Mouse (Mus musculus) limb, embryonic 14.5 days (tissue): Measurements from ENCODE around the gene Kazn. TPM values are rescaled to one million over a fixed set of nuclear protein-coding genes. Genes with fewer than 3 reads are reported as not detected.

Experiments used
- ATAC-seq: fragments of 200-750 bp; cut with Nextera tagmentation; 2 replicates; pipeline ENCODE4 v1.8.0; 2017; ENCODE audit warnings: low read depth, moderate number of reproducible peaks, moderate TSS enrichment; ENCODE audit not compliant: low FRiP score
- DNase-seq: peaks from one replicate; pipeline ENCODE4 v3.0.0-alpha.2; 2015; ENCODE audit warnings: low spot score
- H3K27ac ChIP-seq: fragments of 300-500 bp; sonication (generic); replicated peaks from 2 replicates; pipeline ENCODE4 v1.5.1; 2014; ENCODE audit warnings: low read depth, mild to moderate bottlenecking, low read length, moderate library complexity, mixed read lengths
- H3K27me3 ChIP-seq: fragments of 300-500 bp; sonication (generic); 2 replicates; pipeline ENCODE4 v1.6.1; 2014; ENCODE audit warnings: low read length, mixed read lengths; ENCODE audit not compliant: control insufficient read depth, insufficient read depth
- H3K36me3 ChIP-seq: fragments of 300-500 bp; sonication (generic); 2 replicates; pipeline ENCODE4 v1.6.1; 2014; ENCODE audit warnings: mild to moderate bottlenecking, low read length, moderate library complexity, mixed read lengths; ENCODE audit not compliant: control insufficient read depth, insufficient read depth
- H3K4me1 ChIP-seq: fragments of 300-500 bp; sonication (generic); 2 replicates; pipeline ENCODE4 v1.6.1; 2014; ENCODE audit warnings: antibody characterized with exemption, low read length, mixed read lengths; ENCODE audit not compliant: control insufficient read depth, insufficient read depth
- H3K4me2 ChIP-seq: fragments of 300-500 bp; sonication (generic); replicated peaks from 2 replicates; pipeline ENCODE4 v1.6.1; 2014; ENCODE audit warnings: low read depth, mild to moderate bottlenecking, low read length, moderate library complexity; ENCODE audit not compliant: severe bottlenecking
- H3K4me3 ChIP-seq: fragments of 300-500 bp; sonication (generic); replicated peaks from 2 replicates; pipeline ENCODE4 v1.5.1; 2014; ENCODE audit warnings: low read length
- H3K9ac ChIP-seq: fragments of 300-500 bp; sonication (generic); 2 replicates; pipeline ENCODE4 v1.6.1; 2014; ENCODE audit warnings: mild to moderate bottlenecking, low read depth, low read length, moderate library complexity; ENCODE audit not compliant: severe bottlenecking
- H3K9me3 ChIP-seq: fragments of 300-500 bp; sonication (generic); 2 replicates; pipeline ENCODE4 v1.6.1; 2016; ENCODE audit warnings: low read length; ENCODE audit not compliant: control insufficient read depth
- POLR2A ChIP-seq: fragments of 200-500 bp; IDR thresholded peaks from 2 replicates; pipeline ENCODE4 v1.8.0; 2012; ENCODE audit warnings: inconsistent platforms, mild to moderate bottlenecking, moderate library complexity, borderline replicate concordance; ENCODE audit not compliant: insufficient read depth, insufficient read length; ENCODE audit errors: extremely low read depth
- WGBS: fragments of 180-500 bp; shearing (Covaris S2); extraction: QIAGEN DNeasy Blood & Tissue Kit; methylation state at CpG from one replicate; pipeline ENCODE4 v1.1.7; 2014; 5-methylcytosine and 5-hydroxymethylcytosine counted together
- polyA plus RNA-seq, 2 experiments: library from polyadenylated mRNA; depleted of rRNA in 1 of 2; stranded (reverse) in 1 of 2; unstranded in 1 of 2; fragments of >200 nt; fragmentation: Nextera tagmentation in 1 of 2; extraction: Ambion mirVana in 1 of 2; gene quantifications; 2 replicates each; pipeline versions ENCODE4 v1.2.1 to v1.2.3; 2012 to 2014

Kazn gene
- polyA plus RNA-seq, 2 experiments = 12.7 to 31.3 TPM

DNA sequence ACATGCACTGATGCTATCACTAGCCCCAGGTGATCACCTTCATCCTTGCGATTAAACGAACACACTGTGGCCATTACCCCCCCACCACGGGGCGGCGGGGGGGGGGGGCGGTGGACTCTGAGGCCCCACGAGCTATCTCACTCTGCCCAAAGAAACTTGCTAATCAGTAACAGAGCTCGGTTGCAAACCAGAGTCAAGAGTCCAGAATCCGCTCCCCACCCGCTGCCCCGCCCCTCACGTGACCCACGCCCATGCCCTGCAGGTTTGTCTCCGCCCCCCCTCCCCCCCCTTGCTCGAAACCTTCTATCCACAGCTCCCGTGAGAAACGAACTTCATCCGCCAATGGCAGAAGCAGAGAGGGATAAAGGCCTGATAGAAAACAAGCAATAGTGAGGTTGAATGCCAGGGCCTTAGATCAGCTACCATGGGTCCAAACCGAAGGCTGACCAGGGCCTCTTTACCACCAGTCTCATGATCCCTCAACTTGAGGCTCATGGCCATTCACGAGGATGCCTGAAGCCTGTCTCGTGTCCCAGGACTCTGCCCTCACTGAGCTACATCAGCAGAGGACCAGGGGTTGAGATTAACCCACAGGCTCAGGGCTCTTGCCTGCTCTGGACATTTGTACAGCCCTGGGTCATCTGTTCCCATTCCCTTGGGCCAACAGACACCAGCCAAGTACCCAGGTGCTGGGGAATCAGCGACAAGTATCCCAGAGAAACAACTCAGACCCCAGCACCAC is 186.6 kb downstream of the Kazn start:
- ATAC-seq (no peak), DNase-seq (no peak)
- Histone ChIP-seq H3K9ac (no peak overlapping the region), H3K36me3 (no peaks in the 10 kb centered on the region), H3K4me2 (peak overlapping the region; percentile 33; the same call in 1 of the 2 replicates), H3K27me3 (no peaks in the 10 kb centered on the region), H3K4me1 (peaks cover 3% of the 10 kb centered on the region; the same call in 1 of the 2 replicates), H3K27ac (no peak overlapping the region), H3K9me3 (no peaks in the 10 kb centered on the region), H3K4me3 (no peak overlapping the region)
- TF ChIP-seq POLR2A = no peak
- WGBS = 31% methylated on average over 21 of the region's 22 CpGs

Other genes starting within 250 kb of the Kazn start
- 1.8 and 2.7 TPM in 2 replicates for gene Fhad1, start 224.3 kb downstream of the Kazn start, polyA plus RNA-seq (2012; rRNA removed)
- 2.8 and 3.1 TPM in 2 replicates for gene Fhad1, start 224.3 kb downstream of the Kazn start, polyA plus RNA-seq (2014; fragmentation: Nextera tagmentation; extraction: Ambion mirVana)
- gene Tmem51, start 155.1 kb downstream of the Kazn start, polyA plus RNA-seq (2012; rRNA removed) = 11.6 and 12.0 TPM in 2 replicates
- gene Tmem51, start 155.1 kb downstream of the Kazn start, polyA plus RNA-seq (2014; fragmentation: Nextera tagmentation; extraction: Ambion mirVana) = 18.8 and 19.2 TPM in 2 replicates